Mouse (Mus musculus): ENCODE measurements at regions not wholly inside any gene's neighbourhood (a gene's known extent, or its start where the extent isn't known, plus 50 kb on each side); places are given as distances from the start of the nearest gene placed in this dataset.

DNA sequence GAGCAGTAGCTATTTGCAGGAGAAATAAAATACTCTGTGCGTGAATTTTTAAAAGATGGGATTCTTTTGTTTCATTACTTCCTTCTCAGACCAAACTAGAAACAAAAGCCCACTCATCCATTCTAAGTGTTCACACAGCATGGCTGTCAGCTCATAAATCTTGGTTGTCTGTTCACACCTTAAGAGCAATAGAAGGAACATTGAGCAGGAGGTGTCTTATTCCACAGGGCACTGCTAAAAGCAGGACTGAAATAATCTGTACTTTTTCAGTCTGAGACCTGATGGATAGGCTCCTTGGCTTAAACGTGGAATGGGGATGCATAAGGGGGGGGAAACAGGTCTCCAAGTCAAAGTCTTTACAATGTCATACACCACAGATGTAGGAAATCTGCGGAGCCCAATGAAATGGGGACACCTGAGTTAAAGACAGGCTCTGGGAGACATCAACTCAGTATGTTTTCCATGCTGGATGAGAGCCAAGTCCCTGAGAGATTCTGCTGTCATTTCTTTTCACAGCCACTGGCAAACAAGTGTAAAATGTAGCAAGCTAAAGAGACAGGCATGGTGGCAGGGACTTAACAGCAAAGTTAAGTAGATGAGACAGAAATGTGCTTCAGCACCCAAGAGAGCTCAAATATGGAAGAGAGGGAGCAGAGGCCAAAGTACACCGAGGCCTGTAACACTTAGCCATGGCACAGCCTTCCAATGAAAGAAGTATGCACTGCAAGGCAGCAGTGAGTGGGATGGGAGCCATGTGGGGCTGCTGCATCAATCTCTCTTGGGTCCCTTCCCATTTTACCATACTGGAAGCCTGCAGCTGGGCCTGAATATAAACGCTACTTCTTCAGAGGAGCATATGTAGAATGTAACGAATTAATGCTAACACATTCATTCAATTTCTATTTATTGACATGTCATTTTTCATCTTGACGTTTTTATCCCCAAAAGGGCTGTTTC is 2492.0 kb upstream of the Gm7489 start:
- DNase-seq (ENCODE audit: low spot score in 2 of 2) = no peak

DNA sequence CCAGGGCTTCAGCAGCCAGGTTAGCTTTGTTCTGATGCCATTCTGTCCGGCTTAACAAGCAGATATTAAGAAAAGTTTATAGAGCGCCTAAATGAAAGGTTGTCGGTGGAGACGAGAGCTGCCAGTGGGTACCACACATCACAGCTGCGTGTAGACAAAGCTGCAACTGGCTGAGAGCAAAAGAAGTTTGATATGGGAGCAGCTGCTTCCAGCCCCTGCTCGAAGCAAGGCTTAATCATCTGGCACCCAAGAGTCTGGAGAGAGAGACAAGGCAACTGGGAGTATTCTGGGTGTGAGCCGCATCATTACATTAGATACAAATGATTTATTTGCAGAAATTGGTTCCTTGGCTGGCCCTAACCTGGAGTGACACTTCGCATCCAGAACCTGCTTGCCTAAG is 2488.7 kb upstream of the Gm7489 start:
- no peak for DNase-seq (ENCODE audit: low spot score in 2 of 2)

DNA sequence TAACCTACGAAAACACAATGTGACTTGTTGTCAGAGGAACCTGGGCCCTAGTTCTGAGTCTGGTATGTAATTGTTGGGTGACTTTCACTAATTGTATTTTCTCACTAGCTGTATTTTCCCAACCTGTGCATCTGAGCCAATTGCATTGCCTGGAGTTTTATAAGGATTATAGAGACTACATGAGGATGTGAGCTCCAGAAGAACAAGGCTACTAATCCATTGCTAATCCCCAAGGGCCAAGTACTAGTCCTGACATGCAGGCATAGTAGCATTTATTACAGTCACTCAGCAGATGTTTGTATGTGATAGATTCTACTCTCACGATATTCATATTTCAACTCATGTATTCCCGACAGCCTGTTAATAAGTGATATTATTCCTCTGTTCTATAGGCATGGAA is 2481.1 kb upstream of the Gm7489 start:
- no peak for DNase-seq (ENCODE audit: low spot score in 2 of 2)

DNA sequence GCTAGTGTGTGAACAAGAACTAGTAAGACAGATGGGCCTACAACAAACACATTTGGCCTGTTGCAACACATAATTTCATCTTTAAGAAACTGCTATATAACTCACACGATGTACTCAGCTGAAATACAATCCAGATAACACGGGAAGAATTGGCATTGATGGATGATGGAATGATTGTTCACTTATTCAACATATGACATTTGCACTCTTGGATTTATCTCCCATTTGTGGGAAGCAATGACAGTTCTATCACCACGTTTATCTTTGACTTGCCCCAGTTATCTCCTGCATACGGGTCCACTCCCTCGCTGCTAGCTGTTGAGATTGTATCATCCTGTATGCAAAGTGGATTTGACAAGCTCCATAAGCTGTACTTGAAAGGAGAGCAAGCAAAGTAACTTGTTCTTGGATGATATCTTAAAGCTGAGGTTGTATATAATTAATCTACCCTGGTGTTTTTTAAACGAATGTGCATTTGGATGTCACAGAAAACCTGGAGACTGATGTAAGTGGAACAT is 2474.9 kb upstream of the Gm7489 start:
- no peak for DNase-seq (ENCODE audit: low spot score in 2 of 2)

DNA sequence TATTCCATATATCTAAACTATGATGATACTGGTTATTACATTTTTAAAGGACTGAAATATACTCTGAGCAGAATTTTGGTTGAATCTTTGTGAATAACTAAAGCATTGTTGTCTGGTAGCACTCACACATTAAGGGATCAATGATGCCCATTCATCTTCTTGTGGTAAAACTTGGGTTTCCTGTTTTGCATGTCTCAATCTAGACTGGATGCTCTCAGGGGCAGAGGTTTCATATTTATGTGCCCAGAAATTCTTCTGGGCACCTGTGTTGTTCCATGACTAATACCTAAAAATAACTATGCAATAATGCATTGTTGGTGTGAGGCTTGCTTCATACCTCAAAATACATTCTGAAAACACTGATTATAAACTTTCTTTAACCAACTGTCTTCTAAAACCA is 2472.7 kb upstream of the Gm7489 start:
- no peak for DNase-seq (ENCODE audit: low spot score in 2 of 2)

DNA sequence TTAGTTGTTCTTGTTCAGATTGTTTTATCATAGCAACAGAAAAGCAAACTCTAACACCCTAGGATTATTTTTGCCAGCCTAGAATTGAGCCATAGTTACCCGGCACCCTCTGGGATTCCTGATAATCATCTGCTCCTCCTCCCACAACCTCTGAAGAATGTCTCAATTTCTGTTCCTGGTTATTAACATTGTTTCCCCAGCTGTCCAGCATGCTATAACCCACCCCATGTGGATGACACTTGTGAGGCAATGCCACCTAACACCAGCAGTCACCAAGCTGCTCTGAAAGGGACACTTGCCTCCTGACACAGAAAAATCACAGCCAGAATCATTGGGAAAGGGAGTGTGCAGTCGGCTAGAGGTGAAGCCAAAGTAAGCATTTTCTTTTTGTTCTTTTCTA is 2442.1 kb upstream of the Gm7489 start:
- DNase-seq (ENCODE audit: low spot score in 2 of 2) = no peak

GRCm38 (mm10) chr15:51469895-51470294 is 2414.8 kb upstream of the Gm7489 start:
- DNase-seq (ENCODE audit: low spot score in 2 of 2) = no peak

DNA sequence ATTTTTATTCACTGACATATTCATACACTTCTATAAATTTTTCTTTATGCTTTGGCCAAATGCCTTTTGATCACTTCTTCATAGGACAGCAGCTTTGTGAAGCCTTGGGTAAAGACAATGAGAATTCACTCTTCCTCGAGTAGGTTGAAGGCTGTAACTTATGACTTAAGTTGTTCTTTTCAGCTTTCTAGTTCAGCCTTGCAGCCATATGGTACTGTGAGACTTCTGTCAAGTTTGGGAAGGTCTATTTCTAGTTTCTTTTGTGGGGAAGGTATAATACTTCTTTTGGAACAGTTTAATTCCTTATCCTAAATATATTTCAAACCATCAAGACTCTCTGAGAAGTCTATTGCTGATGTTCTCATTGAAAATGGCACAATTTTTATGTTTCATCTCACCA is 2413.6 kb upstream of the Gm7489 start:
- DNase-seq (ENCODE audit: low spot score in 2 of 2) = no peak

DNA sequence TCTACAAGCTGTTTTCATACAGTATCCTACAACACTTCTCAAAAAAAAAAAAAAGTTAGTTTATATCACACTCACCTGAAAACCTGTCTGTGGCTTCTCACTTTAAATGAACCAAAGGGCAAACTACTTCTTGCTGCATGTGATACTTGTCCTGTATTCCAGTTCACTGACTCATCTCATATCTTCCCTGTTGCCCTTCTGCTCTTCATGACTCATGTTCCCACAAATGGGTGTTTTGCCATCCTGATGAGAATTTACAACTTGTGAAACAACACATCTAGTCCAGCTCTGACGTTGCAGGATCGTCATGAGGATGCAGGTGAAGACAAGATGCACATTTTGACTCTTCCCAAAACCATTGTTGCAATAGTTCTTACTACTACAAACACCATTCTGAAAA is 2412.7 kb upstream of the Gm7489 start:
- DNase-seq (ENCODE audit: low spot score in 2 of 2) = no peak

DNA sequence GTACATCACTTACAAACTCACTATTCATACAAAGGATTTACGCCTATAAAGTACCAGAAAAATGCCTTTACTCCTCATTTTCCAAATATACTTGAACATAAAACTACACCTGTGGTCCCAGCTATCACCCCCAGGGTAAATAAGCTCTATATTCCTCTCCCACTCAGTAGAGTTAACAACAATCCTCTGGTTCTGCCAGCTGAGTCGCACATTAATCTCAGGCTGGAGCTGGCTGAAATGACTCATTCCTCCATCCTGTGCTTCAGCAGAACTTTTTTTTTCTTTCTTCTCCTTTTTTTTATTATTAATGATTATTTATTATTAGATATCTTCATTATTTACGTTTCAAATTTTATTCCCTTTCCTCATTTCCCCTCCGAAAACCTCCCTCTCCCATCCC is 2402.8 kb upstream of the Gm7489 start:
- no peak for DNase-seq (ENCODE audit: low spot score in 2 of 2)

DNA sequence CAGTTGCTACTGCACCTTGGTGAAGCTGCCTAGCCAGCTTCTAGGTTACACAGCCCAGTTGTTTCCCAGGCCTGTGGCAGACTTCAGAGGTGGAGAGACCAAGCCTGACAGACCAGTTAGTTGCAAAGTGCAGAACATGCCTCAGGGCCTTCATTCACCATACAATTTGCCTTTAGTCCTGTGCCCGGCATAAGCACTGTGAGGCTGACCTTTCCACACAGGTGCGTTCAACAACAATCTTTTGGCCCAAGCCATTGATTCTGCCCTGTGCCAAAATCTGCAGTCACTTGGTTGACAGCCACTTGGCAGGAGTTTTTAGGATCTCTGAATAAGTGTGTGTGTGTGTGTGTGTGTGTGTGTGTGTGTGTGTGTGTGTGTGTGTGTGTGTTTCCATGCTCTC is 2400.5 kb upstream of the Gm7489 start:
- no peak for DNase-seq (ENCODE audit: low spot score in 2 of 2)

- DNase-seq (ENCODE audit: low spot score in 2 of 2) = no peak
Measured at GRCm38 (mm10) chr15:51485554-51485953, 2399.2 kb upstream of the Gm7489 start.

GRCm38 (mm10) chr15:51502058-51502741 is 2382.5 kb upstream of the Gm7489 start:
- DNase-seq (ENCODE audit: low spot score in 2 of 2) = no peak

DNA sequence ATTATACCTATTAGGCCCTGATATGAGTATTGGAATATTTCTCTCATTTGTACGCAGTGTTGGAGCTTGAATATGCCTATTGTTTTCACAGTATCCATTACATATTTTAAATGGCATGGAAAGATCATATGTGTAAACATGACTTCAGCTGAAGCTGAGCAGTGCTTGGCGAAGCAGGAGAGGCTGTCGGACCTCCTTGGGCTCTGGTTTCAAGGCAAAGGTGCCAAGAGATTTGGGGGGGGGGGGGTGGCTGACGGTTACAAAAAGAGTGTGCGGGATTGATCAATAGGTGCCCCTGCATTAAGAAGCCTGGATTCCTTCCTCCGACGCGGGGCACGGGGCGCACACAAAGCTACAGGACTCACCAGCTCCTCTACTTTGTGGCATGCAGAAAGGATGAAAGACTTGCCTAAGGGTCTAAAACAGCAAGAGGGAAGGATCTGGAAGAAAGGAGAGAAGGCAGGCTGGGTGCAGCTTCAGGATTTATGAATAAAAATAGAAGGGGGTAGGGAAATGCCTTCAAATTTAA is 2381.9 kb upstream of the Gm7489 start:
- no peak for DNase-seq (ENCODE audit: low spot score in 2 of 2)

DNA sequence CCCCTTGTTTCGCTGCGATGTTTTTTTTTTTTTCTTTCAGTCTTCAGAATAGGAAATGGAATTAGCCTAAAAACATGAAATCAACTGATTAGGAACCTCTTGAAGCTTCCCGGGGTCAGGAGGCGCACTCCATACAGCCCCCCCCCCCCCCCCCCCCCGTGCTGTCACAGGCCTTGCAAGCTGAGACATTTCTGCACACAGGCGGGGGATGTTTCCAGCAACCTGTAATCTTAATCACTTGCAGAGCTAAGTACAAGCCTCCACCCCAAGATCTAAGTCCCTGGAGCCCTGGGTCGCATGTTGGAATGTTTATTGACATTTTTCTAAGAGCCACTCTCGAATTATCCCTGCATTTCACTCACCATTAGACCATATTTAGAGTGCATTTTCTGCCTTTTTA is 2381.4 kb upstream of the Gm7489 start:
- DNase-seq (ENCODE audit: low spot score in 2 of 2) = no peak

- DNase-seq (ENCODE audit: low spot score in 2 of 2) = no peak
Measured at GRCm38 (mm10) chr15:51504016-51504760, 2380.5 kb upstream of the Gm7489 start.

- no peak for DNase-seq (ENCODE audit: low spot score in 2 of 2)
Measured at GRCm38 (mm10) chr15:51504789-51505188, 2379.9 kb upstream of the Gm7489 start.

DNA sequence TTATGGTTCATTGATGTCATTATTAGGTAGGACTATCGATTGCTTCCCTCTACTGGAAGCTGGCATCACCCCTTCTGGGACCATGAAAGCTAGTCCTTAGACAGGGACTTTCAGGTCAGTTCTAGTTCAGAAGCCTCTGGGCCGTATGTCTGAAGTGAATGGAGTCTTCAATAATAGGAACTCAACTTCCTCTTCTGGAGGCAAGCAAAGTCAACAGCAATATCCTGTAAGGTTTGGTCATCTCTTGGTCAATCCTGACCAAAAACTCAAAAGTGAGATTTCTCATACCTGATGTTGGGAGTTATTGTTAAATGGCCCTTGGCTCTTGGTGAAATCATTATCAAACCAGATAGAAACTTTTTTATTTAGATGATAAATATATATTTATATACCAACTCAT is 2377.6 kb upstream of the Gm7489 start:
- no peak for DNase-seq (ENCODE audit: low spot score in 2 of 2)

DNA sequence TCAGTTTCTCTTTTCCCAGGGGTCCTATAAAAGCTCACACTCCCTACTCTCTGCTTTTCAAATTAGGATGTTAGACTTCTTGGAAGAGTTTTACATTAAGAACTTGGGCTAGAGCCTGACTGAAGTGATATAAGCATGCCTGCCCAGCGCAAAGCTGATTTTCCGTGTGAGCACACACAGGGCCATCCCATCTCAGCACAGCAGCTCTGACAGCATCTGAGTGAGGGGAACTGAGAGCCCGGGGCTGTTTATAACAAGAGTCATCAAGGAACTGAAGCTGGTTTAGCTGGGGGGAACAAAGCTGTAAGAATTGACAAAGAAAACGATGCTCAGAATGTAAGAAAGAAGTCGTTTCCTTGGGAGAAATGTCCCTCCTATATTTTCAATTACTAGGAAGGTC is 2373.4 kb upstream of the Gm7489 start:
- DNase-seq (ENCODE audit: low spot score in 2 of 2) = no peak

DNA sequence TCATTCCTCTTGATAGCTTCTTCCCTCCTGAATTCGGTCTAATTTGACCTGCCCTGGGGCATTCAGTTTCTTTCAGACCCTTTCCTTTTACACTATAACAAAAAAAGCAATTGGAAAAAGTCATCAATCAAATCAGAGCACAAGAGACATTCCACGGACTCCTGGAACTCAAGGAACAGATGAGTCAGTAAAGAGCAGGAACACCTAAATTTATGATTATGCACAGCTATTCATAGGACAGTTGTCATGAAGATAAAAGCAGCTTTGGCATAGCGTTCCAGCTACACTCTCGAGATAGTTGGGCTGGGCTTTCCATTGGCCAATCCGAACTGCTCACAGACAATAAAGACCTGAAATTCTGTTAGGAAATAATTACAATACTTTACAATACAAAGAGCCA is 2348.4 kb upstream of the Gm7489 start:
- DNase-seq (ENCODE audit: low spot score in 2 of 2) = no peak

DNA sequence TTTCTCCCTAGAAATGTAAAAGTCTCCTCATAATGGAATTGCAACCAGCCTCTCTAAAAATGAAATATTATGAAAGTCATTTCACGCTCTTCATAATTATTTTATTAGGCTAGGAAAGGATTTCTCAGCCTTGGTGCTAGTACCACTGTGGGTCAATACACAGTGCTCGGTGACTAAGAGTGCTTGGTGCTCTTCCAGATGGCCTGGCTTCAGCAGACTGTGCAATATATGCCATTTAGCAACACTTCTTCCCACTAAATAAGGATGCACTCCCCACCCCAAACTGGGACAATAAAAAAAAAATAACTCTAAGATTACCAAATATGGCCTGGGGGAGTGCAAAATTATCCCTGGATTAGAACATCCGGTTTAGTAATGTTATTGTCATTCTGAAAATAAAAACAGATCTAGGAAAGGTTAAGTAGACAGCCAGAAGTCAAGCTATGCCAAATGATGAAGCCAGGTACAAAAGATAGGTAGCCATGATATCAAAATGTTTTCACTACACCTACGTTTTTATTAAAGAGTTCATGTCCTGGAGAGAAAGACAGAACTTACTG is 2333.4 kb upstream of the Gm7489 start:
- DNase-seq (ENCODE audit: low spot score in 2 of 2) = no peak

All from gastrocnemius, postnatal 4 days (tissue).